Mouse (Mus musculus): ENCODE results near the gene Atat1. TPM values are rescaled to one million over a fixed set of nuclear protein-coding genes. Genes with fewer than 3 reads are reported as not detected.

The Atat1 gene
- polyA plus RNA-seq, 1 experiment from 2014 or later = 213 TPM

- Histone ChIP-seq H3K4me2 (ENCODE audit: low read depth) (peak within 1 kb of the TSS; percentile 86), H3K36me3 (ENCODE audit: control insufficient read depth, insufficient read depth, low read length) (0 out of 2 replicates have a peak, but pooled peaks cover under 1% of the 10 kb centered on the region), H3K4me1 (ENCODE audit: control insufficient read depth, insufficient read depth, low read length) (peaks cover 28% of the 10 kb centered on the region), H3K27ac (ENCODE audit: low read depth, low read length) (peak within 1 kb of the TSS; percentile 98), H3K27me3 (ENCODE audit: control insufficient read depth, insufficient read depth, low read length) (no peaks in the 10 kb centered on the region), H3K9me3 (ENCODE audit: control insufficient read depth, low read length) (no peaks in the 10 kb centered on the region), H3K9ac (ENCODE audit: low read length) (peak within 1 kb of the TSS; percentile 94), H3K4me3 (ENCODE audit: low read depth, low read length) (peak within 1 kb of the TSS; percentile 77)
- DNase-seq (ENCODE audit: low spot score) (peak; percentile 90), ATAC-seq (ENCODE audit: insufficient read depth, low FRiP score, low TSS enrichment) (peak; percentile 65)
- WGBS = under 1% methylated on average over 42 of the region's 48 CpGs
Measured at GRCm38 (mm10) chr17:35865481-35866280, 44.2 kb downstream of the Atat1 start, which contains the start of gene Ppp1r18. TSS of gene Ppp1r18 (plus strand) at chr17:35865593.

GRCm38 (mm10) chr17:35864832-35865353 is 45.0 kb downstream of the Atat1 start:
- DNase-seq (ENCODE audit: low spot score) = peak; percentile 4
- H3K9me3 ChIP-seq (ENCODE audit: control insufficient read depth, low read length) = no peaks in the 10 kb centered on the region
- peak overlapping the region; percentile 98 for H3K27ac ChIP-seq (ENCODE audit: low read depth, low read length)
- peak overlapping the region; percentile 86 for H3K4me2 ChIP-seq (ENCODE audit: low read depth)
- H3K36me3 ChIP-seq (ENCODE audit: control insufficient read depth, insufficient read depth, low read length) = no peaks in the 10 kb centered on the region
- no peaks in the 10 kb centered on the region for H3K27me3 ChIP-seq (ENCODE audit: control insufficient read depth, insufficient read depth, low read length)
- ATAC-seq (ENCODE audit: insufficient read depth, low FRiP score, low TSS enrichment) = no peak
- H3K9ac ChIP-seq (ENCODE audit: low read length) = peak overlapping the region; percentile 94
- H3K4me1 ChIP-seq (ENCODE audit: control insufficient read depth, insufficient read depth, low read length) = peaks cover 25% of the 10 kb centered on the region
- 22% methylated on average over 10 of the region's 10 CpGs for WGBS
- peak overlapping the region; percentile 77 for H3K4me3 ChIP-seq (ENCODE audit: low read depth, low read length)

GRCm38 (mm10) chr17:35861198-35861857 is 48.5 kb downstream of the Atat1 start, which contains the start of gene Nrm:
TSS of gene Nrm (plus strand) at chr17:35861318.
- peak within 1 kb of the TSS; percentile 57 for H3K4me2 ChIP-seq (ENCODE audit: low read depth)
- H3K27ac ChIP-seq (ENCODE audit: low read depth, low read length) = peak within 1 kb of the TSS; percentile 73; the same call in 1 of the 2 replicates
- peak within 1 kb of the TSS; percentile 57 for H3K4me3 ChIP-seq (ENCODE audit: low read depth, low read length)
- peak within 1 kb of the TSS; percentile 74 for H3K9ac ChIP-seq (ENCODE audit: low read length)
- no peaks in the 10 kb centered on the region for H3K27me3 ChIP-seq (ENCODE audit: control insufficient read depth, insufficient read depth, low read length)
- 0 out of 2 replicates have a peak, but pooled peaks cover 3% of the 10 kb centered on the region for H3K36me3 ChIP-seq (ENCODE audit: control insufficient read depth, insufficient read depth, low read length)
- peak; percentile 86 for ATAC-seq (ENCODE audit: insufficient read depth, low FRiP score, low TSS enrichment)
- peak; percentile 93 for DNase-seq (ENCODE audit: low spot score)
- no peaks in the 10 kb centered on the region for H3K9me3 ChIP-seq (ENCODE audit: control insufficient read depth, low read length)
- H3K4me1 ChIP-seq (ENCODE audit: control insufficient read depth, insufficient read depth, low read length) = no peaks in the 10 kb centered on the region; the same call in 1 of the 2 replicates
- WGBS = 0% methylated on average over 47 of the region's 47 CpGs

- H3K9me3 ChIP-seq (ENCODE audit: control insufficient read depth, low read length) = no peaks in the 10 kb centered on the region
- H3K27me3 ChIP-seq (ENCODE audit: control insufficient read depth, insufficient read depth, low read length) = no peaks in the 10 kb centered on the region
- no peak overlapping the region; the same call in 1 of the 2 replicates for H3K9ac ChIP-seq (ENCODE audit: low read length)
- H3K4me1 ChIP-seq (ENCODE audit: control insufficient read depth, insufficient read depth, low read length) = no peaks in the 10 kb centered on the region; the same call in 1 of the 2 replicates
- no peak for ATAC-seq (ENCODE audit: insufficient read depth, low FRiP score, low TSS enrichment)
- H3K27ac ChIP-seq (ENCODE audit: low read depth, low read length) = peak overlapping the region; percentile 73; the same call in 1 of the 2 replicates
- DNase-seq (ENCODE audit: low spot score) = no peak
- H3K4me3 ChIP-seq (ENCODE audit: low read depth, low read length) = peak overlapping the region; percentile 57
- 6% methylated on average over 12 of the region's 12 CpGs for WGBS
- 0 out of 2 replicates have a peak, but pooled peaks cover 3% of the 10 kb centered on the region for H3K36me3 ChIP-seq (ENCODE audit: control insufficient read depth, insufficient read depth, low read length)
- H3K4me2 ChIP-seq (ENCODE audit: low read depth) = peak overlapping the region; percentile 57
Measured at GRCm38 (mm10) chr17:35860831-35861197, 49.1 kb downstream of the Atat1 start.

GRCm38 (mm10) chr17:35859835-35860234 is 50.0 kb downstream of the Atat1 start:
- Histone ChIP-seq H3K9ac (ENCODE audit: low read length) (no peak overlapping the region), H3K4me3 (ENCODE audit: low read depth, low read length) (no peak overlapping the region), H3K4me1 (ENCODE audit: control insufficient read depth, insufficient read depth, low read length) (no peaks in the 10 kb centered on the region), H3K27ac (ENCODE audit: low read depth, low read length) (no peak overlapping the region), H3K9me3 (ENCODE audit: control insufficient read depth, low read length) (no peaks in the 10 kb centered on the region), H3K4me2 (ENCODE audit: low read depth) (no peak overlapping the region), H3K27me3 (ENCODE audit: control insufficient read depth, insufficient read depth, low read length) (no peaks in the 10 kb centered on the region), H3K36me3 (ENCODE audit: control insufficient read depth, insufficient read depth, low read length) (0 out of 2 replicates have a peak, but pooled peaks cover 3% of the 10 kb centered on the region)
- DNase-seq (ENCODE audit: low spot score) (peak; percentile 6), ATAC-seq (ENCODE audit: insufficient read depth, low FRiP score, low TSS enrichment) (no peak)
- 69% methylated on average over 2 of the region's 2 CpGs for WGBS

GRCm38 (mm10) chr17:35859371-35859770 is 50.5 kb downstream of the Atat1 start:
- H3K36me3 ChIP-seq (ENCODE audit: control insufficient read depth, insufficient read depth, low read length) = 0 out of 2 replicates have a peak, but pooled peaks cover 3% of the 10 kb centered on the region
- H3K27me3 ChIP-seq (ENCODE audit: control insufficient read depth, insufficient read depth, low read length) = no peaks in the 10 kb centered on the region
- no peak overlapping the region for H3K4me2 ChIP-seq (ENCODE audit: low read depth)
- no peak overlapping the region for H3K4me3 ChIP-seq (ENCODE audit: low read depth, low read length)
- no peaks in the 10 kb centered on the region for H3K9me3 ChIP-seq (ENCODE audit: control insufficient read depth, low read length)
- WGBS = 87% methylated on average over 1 of the region's 1 CpGs
- H3K9ac ChIP-seq (ENCODE audit: low read length) = no peak overlapping the region
- H3K27ac ChIP-seq (ENCODE audit: low read depth, low read length) = no peak overlapping the region
- no peak for ATAC-seq (ENCODE audit: insufficient read depth, low FRiP score, low TSS enrichment)
- H3K4me1 ChIP-seq (ENCODE audit: control insufficient read depth, insufficient read depth, low read length) = no peaks in the 10 kb centered on the region
- no peak for DNase-seq (ENCODE audit: low spot score)

- H3K4me3 ChIP-seq (ENCODE audit: low read depth, low read length) = no peak overlapping the region
- DNase-seq (ENCODE audit: low spot score) (no peak), ATAC-seq (ENCODE audit: insufficient read depth, low FRiP score, low TSS enrichment) (no peak)
- H3K36me3 ChIP-seq (ENCODE audit: control insufficient read depth, insufficient read depth, low read length) = peaks cover 29% of the 10 kb centered on the region
- 87% methylated on average over 3 of the region's 3 CpGs for WGBS
- no peaks in the 10 kb centered on the region for H3K9me3 ChIP-seq (ENCODE audit: control insufficient read depth, low read length)
- no peak overlapping the region for H3K4me2 ChIP-seq (ENCODE audit: low read depth)
- H3K27ac ChIP-seq (ENCODE audit: low read depth, low read length) = no peak overlapping the region
- H3K9ac ChIP-seq (ENCODE audit: low read length) = no peak overlapping the region
- H3K27me3 ChIP-seq (ENCODE audit: control insufficient read depth, insufficient read depth, low read length) = no peaks in the 10 kb centered on the region
- H3K4me1 ChIP-seq (ENCODE audit: control insufficient read depth, insufficient read depth, low read length) = no peaks in the 10 kb centered on the region
Measured at GRCm38 (mm10) chr17:35850974-35851373, 58.9 kb downstream of the Atat1 start.

GRCm38 (mm10) chr17:35848112-35848511 is 61.8 kb downstream of the Atat1 start:
- H3K4me3 ChIP-seq (ENCODE audit: low read depth, low read length) = no peak overlapping the region
- peaks cover 29% of the 10 kb centered on the region for H3K36me3 ChIP-seq (ENCODE audit: control insufficient read depth, insufficient read depth, low read length)
- no peak overlapping the region for H3K9ac ChIP-seq (ENCODE audit: low read length)
- DNase-seq (ENCODE audit: low spot score) = peak; percentile 13
- WGBS = 75% methylated on average over 1 of the region's 1 CpGs
- H3K9me3 ChIP-seq (ENCODE audit: control insufficient read depth, low read length) = no peaks in the 10 kb centered on the region
- H3K4me1 ChIP-seq (ENCODE audit: control insufficient read depth, insufficient read depth, low read length) = no peaks in the 10 kb centered on the region
- no peak overlapping the region for H3K27ac ChIP-seq (ENCODE audit: low read depth, low read length)
- ATAC-seq (ENCODE audit: insufficient read depth, low FRiP score, low TSS enrichment) = no peak
- H3K4me2 ChIP-seq (ENCODE audit: low read depth) = no peak overlapping the region
- H3K27me3 ChIP-seq (ENCODE audit: control insufficient read depth, insufficient read depth, low read length) = no peaks in the 10 kb centered on the region

All from neural tube, embryonic 11.5 days (tissue).